Mouse (Mus musculus) C2C12 (cell line): ENCODE measurements around the gene Pkp4. TPM values are rescaled to one million over a fixed set of nuclear protein-coding genes. Genes with fewer than 3 reads are reported as not detected.

Experiments used
- H3K27me3 ChIP-seq: one replicate; pipeline ENCODE4 v1.6.1; 2011; ENCODE audit not compliant: control insufficient read depth, insufficient read depth, insufficient read length
- H3K36me3 ChIP-seq: one replicate; pipeline ENCODE4 v1.6.1; 2011; ENCODE audit not compliant: control insufficient read depth, insufficient read depth
- H3K4me3 ChIP-seq: one replicate; pipeline ENCODE4 v1.5.1; 2011; ENCODE audit warnings: mild to moderate bottlenecking, control low read depth; ENCODE audit not compliant: poor library complexity, insufficient read depth, severe bottlenecking
- H3K79me2 ChIP-seq: one replicate; pipeline ENCODE4 v1.6.1; 2011; ENCODE audit not compliant: control insufficient read depth, insufficient read depth
- H3K79me3 ChIP-seq: one replicate; pipeline ENCODE4 v1.6.1; 2011; ENCODE audit warnings: low read depth, control low read depth
- H3ac ChIP-seq: one replicate; pipeline ENCODE3; 2011; ENCODE audit warnings: low read depth; ENCODE audit not compliant: control insufficient read depth, insufficient read length
- CEBPB ChIP-seq: IDR thresholded peaks from one replicate; pipeline ENCODE4 v1.6.1; 2011; ENCODE audit warnings: low read depth, mild to moderate bottlenecking, control low read depth, moderate library complexity
- CTCF ChIP-seq: IDR thresholded peaks from one replicate; pipeline ENCODE4 v1.5.1; 2011; ENCODE audit not compliant: control insufficient read depth, insufficient read depth, insufficient read length
- FOSL1 ChIP-seq: IDR thresholded peaks from one replicate; pipeline ENCODE4 v1.8.0; 2011; ENCODE audit warnings: mild to moderate bottlenecking, low read length; ENCODE audit not compliant: poor library complexity, insufficient read depth, severe bottlenecking
- MAX ChIP-seq: IDR thresholded peaks from one replicate; pipeline ENCODE4 v1.6.1; 2011; ENCODE audit warnings: mild to moderate bottlenecking, control low read depth
- MYOD1 ChIP-seq: IDR thresholded peaks from one replicate; pipeline ENCODE4 v1.6.1; 2011; ENCODE audit warnings: low read depth; ENCODE audit not compliant: control insufficient read depth, insufficient read length
- MYOG ChIP-seq: IDR thresholded peaks from one replicate; pipeline ENCODE4 v1.6.1; 2011; ENCODE audit not compliant: control insufficient read depth, insufficient read length; ENCODE audit errors: extremely low read depth
- USF1 ChIP-seq: IDR thresholded peaks from one replicate; pipeline ENCODE4 v1.6.1; 2011; ENCODE audit warnings: low read depth, mild to moderate bottlenecking, control low read depth, moderate library complexity
- polyA plus RNA-seq: library from polyadenylated mRNA; unstranded; fragments of >200 nt; fragmentation: generic; extraction: Trizol; gene quantifications from one replicate; pipeline ENCODE4 v1.2.1, GENCODE M21; 2012; ENCODE audit warnings: missing spikeins

Gene Pkp4
- polyA plus RNA-seq, 1 experiment: 23.0 TPM

GRCm38 (mm10) chr2:59186966-59187365 lies 26.3 kb downstream of the Pkp4 start:
- H3K36me3 ChIP-seq: peaks cover 31% of the 10 kb centered on the region
- peaks cover 90% of the 10 kb centered on the region for H3K79me3 ChIP-seq
- H3ac ChIP-seq: no peak overlapping the region
- no peak overlapping the region for H3K4me3 ChIP-seq
- TF ChIP-seq CEBPB: no peak
- H3K27me3 ChIP-seq: no peaks in the 10 kb centered on the region
- peaks cover 100% of the 10 kb centered on the region for H3K79me2 ChIP-seq

- no peak for TF ChIP-seq CTCF
- TF ChIP-seq CEBPB: no peak
- no peak for TF ChIP-seq MAX
- TF ChIP-seq USF1: no peak
- TF ChIP-seq MYOD1: no peak
- TF ChIP-seq FOSL1: no peak
- no peak for TF ChIP-seq MYOG
- H3K4me3 ChIP-seq: no peak overlapping the region
- H3K27me3 ChIP-seq: no peaks in the 10 kb centered on the region
- H3K36me3 ChIP-seq: peaks cover 28% of the 10 kb centered on the region
- no peak overlapping the region for H3ac ChIP-seq
- H3K79me3 ChIP-seq: peaks cover 89% of the 10 kb centered on the region
- H3K79me2 ChIP-seq: peaks cover 100% of the 10 kb centered on the region
Measured at GRCm38 (mm10) chr2:59188306-59188705, 27.7 kb downstream of the Pkp4 start.

DNA sequence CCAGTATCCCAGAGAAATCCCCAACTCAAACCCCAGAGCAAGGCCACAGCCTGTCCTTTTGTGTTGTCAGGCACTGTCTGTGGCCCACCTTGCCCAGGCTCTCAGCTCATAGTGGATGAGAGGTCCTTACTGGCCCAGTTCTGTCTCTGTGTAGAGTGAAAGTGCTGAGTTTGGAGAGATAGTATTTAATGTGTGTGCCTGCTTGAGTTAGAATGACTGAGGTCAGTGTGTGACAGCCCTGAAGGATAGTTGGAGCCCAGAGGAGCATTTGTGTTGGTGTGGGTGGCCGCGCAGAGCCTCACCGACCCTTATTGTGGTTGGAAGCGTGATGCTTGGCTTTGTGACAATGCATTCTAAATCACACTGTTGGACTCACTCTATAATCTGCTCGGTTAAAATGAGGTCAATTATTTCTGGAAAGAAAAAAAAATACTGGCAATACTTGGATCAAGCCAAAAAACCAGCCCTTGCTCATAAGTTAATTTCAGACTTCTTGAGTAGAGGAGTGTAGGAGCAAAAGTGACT lies 29.1 kb downstream of the Pkp4 start:
- Histone ChIP-seq H3ac (no peak overlapping the region), H3K4me3 (no peak overlapping the region), H3K27me3 (no peaks in the 10 kb centered on the region), H3K36me3 (peaks cover 28% of the 10 kb centered on the region), H3K79me3 (peaks cover 91% of the 10 kb centered on the region), H3K79me2 (peaks cover 100% of the 10 kb centered on the region)
- TF ChIP-seq MYOG: no peak
- no peak for TF ChIP-seq MYOD1

GRCm38 (mm10) chr2:59190186-59190585 lies 29.5 kb downstream of the Pkp4 start:
- Histone ChIP-seq H3K36me3 (peaks cover 28% of the 10 kb centered on the region), H3K27me3 (no peaks in the 10 kb centered on the region), H3K4me3 (no peak overlapping the region), H3K79me2 (peaks cover 100% of the 10 kb centered on the region), H3K79me3 (peaks cover 89% of the 10 kb centered on the region), H3ac (no peak overlapping the region)
- no peak for TF ChIP-seq CTCF
- no peak for TF ChIP-seq MYOG
- TF ChIP-seq FOSL1: no peak
- no peak for TF ChIP-seq CEBPB
- TF ChIP-seq USF1: no peak
- TF ChIP-seq MAX: no peak
- no peak for TF ChIP-seq MYOD1

DNA sequence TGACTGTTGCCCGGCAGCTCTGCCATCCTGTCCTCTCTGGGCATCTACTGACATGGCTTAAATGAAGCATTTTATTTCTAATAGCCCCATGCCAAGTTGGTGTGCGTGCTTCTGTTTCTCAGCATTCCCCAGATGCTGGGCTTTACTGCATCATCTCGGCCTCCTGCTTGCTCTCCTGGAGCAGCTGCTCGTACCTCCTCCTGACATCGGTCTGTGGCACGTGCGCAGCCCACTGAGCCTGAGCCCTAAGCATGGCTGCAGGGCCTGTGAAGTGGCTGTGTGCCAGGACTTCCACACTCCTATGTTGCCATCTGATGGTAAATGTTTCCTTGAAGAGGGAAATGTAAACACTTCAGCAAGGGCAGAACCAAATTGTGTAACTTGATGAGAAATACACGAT lies 30.8 kb downstream of the Pkp4 start:
- Histone ChIP-seq H3K27me3 (no peaks in the 10 kb centered on the region), H3K4me3 (no peak overlapping the region), H3K79me3 (peaks cover 93% of the 10 kb centered on the region), H3K79me2 (peaks cover 100% of the 10 kb centered on the region), H3ac (no peak overlapping the region), H3K36me3 (peaks cover 28% of the 10 kb centered on the region)
- TF ChIP-seq USF1: no peak
- no peak for TF ChIP-seq FOSL1
- TF ChIP-seq CTCF: no peak
- TF ChIP-seq MAX: no peak
- TF ChIP-seq MYOD1: no peak

- Histone ChIP-seq H3ac (no peak overlapping the region), H3K4me3 (no peak overlapping the region), H3K79me3 (peaks cover 94% of the 10 kb centered on the region), H3K27me3 (no peaks in the 10 kb centered on the region), H3K79me2 (peaks cover 100% of the 10 kb centered on the region), H3K36me3 (peaks cover 13% of the 10 kb centered on the region)
- TF ChIP-seq CTCF: no peak
- TF ChIP-seq FOSL1: no peak
- TF ChIP-seq MYOD1: no peak
- TF ChIP-seq CEBPB: no peak
- no peak for TF ChIP-seq MAX
- TF ChIP-seq USF1: no peak
- TF ChIP-seq MYOG: no peak
Measured at GRCm38 (mm10) chr2:59193117-59193516, 32.5 kb downstream of the Pkp4 start.

DNA sequence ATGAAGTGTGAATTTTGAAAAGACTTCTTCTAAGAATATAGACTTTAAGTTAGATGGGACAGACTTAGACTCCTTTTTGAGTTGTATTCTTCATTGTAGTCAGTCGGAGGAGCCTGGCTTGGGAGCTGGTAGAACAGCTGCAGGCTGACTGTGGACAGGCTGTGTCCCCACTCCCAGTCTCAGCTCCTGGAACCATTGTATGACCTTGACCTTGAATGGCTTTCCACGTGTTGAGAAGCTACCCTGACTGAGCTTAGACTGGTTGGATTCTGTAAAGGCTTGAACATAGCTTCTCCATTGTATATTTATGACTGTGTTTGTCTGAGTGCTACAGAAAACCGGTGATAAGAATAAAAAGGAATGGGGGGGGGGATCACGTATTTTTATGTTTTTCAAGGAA lies 36.5 kb downstream of the Pkp4 start:
- Histone ChIP-seq H3K79me2 (peaks cover 100% of the 10 kb centered on the region), H3K4me3 (no peak overlapping the region), H3K79me3 (peaks cover 93% of the 10 kb centered on the region), H3ac (no peak overlapping the region), H3K36me3 (peaks cover 9% of the 10 kb centered on the region), H3K27me3 (no peaks in the 10 kb centered on the region)
- no peak for TF ChIP-seq MYOG
- TF ChIP-seq MAX: no peak
- TF ChIP-seq MYOD1: no peak
- no peak for TF ChIP-seq CTCF
- no peak for TF ChIP-seq FOSL1
- no peak for TF ChIP-seq CEBPB
